Mouse (Mus musculus) myocyte (in vitro differentiated cells): ENCODE results near the gene Fgf18. TPM values are rescaled to one million over a fixed set of nuclear protein-coding genes. Genes with fewer than 3 reads are reported as not detected.

Experiments used
- H3K27me3 ChIP-seq: one replicate; pipeline ENCODE4 v1.6.1; 2011; ENCODE audit not compliant: control insufficient read depth, insufficient read depth, insufficient read length
- H3K36me3 ChIP-seq: one replicate; pipeline ENCODE4 v1.6.1; 2011; ENCODE audit not compliant: control insufficient read depth, insufficient read depth
- H3K4me2 ChIP-seq: one replicate; pipeline ENCODE4 v1.6.1; 2011; ENCODE audit warnings: low read depth, control low read depth
- H3K4me3 ChIP-seq: one replicate; pipeline ENCODE4 v1.5.1; 2011; ENCODE audit warnings: mild to moderate bottlenecking, control low read depth, moderate library complexity
- H3K79me2 ChIP-seq: one replicate; pipeline ENCODE4 v1.6.1; 2011; ENCODE audit not compliant: control insufficient read depth, insufficient read depth
- H3ac ChIP-seq: one replicate; pipeline ENCODE4 v1.6.1; 2011; ENCODE audit not compliant: control insufficient read depth, insufficient read length
- CEBPB ChIP-seq: IDR thresholded peaks from 2 replicates; pipeline ENCODE4 v1.6.1; 2011; ENCODE audit warnings: mild to moderate bottlenecking, moderate library complexity; ENCODE audit not compliant: poor library complexity, insufficient read depth, severe bottlenecking
- E2F4 ChIP-seq: IDR thresholded peaks from one replicate; pipeline ENCODE4 v1.6.1; 2011; ENCODE audit warnings: mild to moderate bottlenecking, control low read depth, moderate library complexity; ENCODE audit not compliant: insufficient read depth
- MAX ChIP-seq: IDR thresholded peaks from one replicate; pipeline ENCODE4 v1.6.1; 2011; ENCODE audit warnings: low read depth, mild to moderate bottlenecking, control low read depth
- MYOD1 ChIP-seq, 3 experiments: IDR thresholded peaks; one replicate each; pipeline ENCODE4 v1.6.1; 2011; ENCODE audit warnings: control low read depth in 2 of 3, low read depth in 2 of 3, mild to moderate bottlenecking in 2 of 3, moderate library complexity in 1 of 3; ENCODE audit not compliant: insufficient read length in 2 of 3, control insufficient read depth in 1 of 3
- MYOG ChIP-seq, 3 experiments: IDR thresholded peaks; one replicate each; pipeline ENCODE4 v1.6.1; 2011; ENCODE audit warnings: control low read depth in 2 of 3, low read depth in 2 of 3, mild to moderate bottlenecking in 2 of 3; ENCODE audit not compliant: insufficient read length in 2 of 3, control insufficient read depth in 1 of 3, insufficient read depth in 1 of 3
- POLR2A ChIP-seq: IDR thresholded peaks from one replicate; pipeline ENCODE4 v1.6.1; 2011; ENCODE audit warnings: low read depth, mild to moderate bottlenecking, control low read depth, moderate library complexity; ENCODE audit not compliant: insufficient read length
- POLR2AphosphoS2 ChIP-seq: IDR thresholded peaks from one replicate; pipeline ENCODE4 v1.6.1; 2011; ENCODE audit warnings: low read depth, control low read depth; ENCODE audit not compliant: insufficient read length
- REST ChIP-seq: IDR thresholded peaks from one replicate; pipeline ENCODE4 v1.6.1; 2011; ENCODE audit warnings: mild to moderate bottlenecking, control low read depth, moderate library complexity; ENCODE audit not compliant: insufficient read depth, insufficient read length
- SRF ChIP-seq: IDR thresholded peaks from one replicate; pipeline ENCODE4 v1.6.1; 2011; ENCODE audit warnings: low read depth; ENCODE audit not compliant: control insufficient read depth, insufficient read length
- TCF12 ChIP-seq: IDR thresholded peaks from one replicate; pipeline ENCODE4 v1.6.1; 2011; ENCODE audit warnings: mild to moderate bottlenecking, control low read depth; ENCODE audit not compliant: poor library complexity, insufficient read depth, severe bottlenecking
- TCF3 ChIP-seq: IDR thresholded peaks from one replicate; pipeline ENCODE4 v1.6.1; 2011; ENCODE audit warnings: low read depth, control low read depth; ENCODE audit not compliant: insufficient read length
- USF1 ChIP-seq: IDR thresholded peaks from one replicate; pipeline ENCODE4 v1.6.1; 2011; ENCODE audit warnings: low read depth, mild to moderate bottlenecking, control low read depth, moderate library complexity
- polyA plus RNA-seq: library from polyadenylated mRNA; unstranded; fragments of >200 nt; fragmentation: generic; extraction: Trizol; gene quantifications from one replicate; pipeline ENCODE4 v1.2.1, GENCODE M21; 2012; ENCODE audit warnings: missing spikeins

Gene Fgf18
- polyA plus RNA-seq, 1 experiment: 0.07 TPM

- H3K4me2 ChIP-seq: no peak overlapping the region
- peaks cover under 1% of the 10 kb centered on the region for H3K36me3 ChIP-seq
- no peak for TF ChIP-seq TCF3
- H3K79me2 ChIP-seq: no peaks in the 10 kb centered on the region
- H3ac ChIP-seq: no peak overlapping the region
- no peaks in the 10 kb centered on the region for H3K27me3 ChIP-seq
- no peak overlapping the region for H3K4me3 ChIP-seq
Measured at GRCm38 (mm10) chr11:33143906-33144305, 3.3 kb downstream of the Fgf18 start.

GRCm38 (mm10) chr11:33142801-33143200, 4.4 kb downstream of the Fgf18 start:
- H3K4me2 ChIP-seq: no peak overlapping the region
- H3K36me3 ChIP-seq: no peaks in the 10 kb centered on the region
- TF ChIP-seq TCF3 (no peak), USF1 (no peak), POLR2AphosphoS2 (no peak), CEBPB (no peak), MYOG (IDR thresholded peaks at IDR 0.05; ENCODE audit: control insufficient read depth in 1 of 3, insufficient read depth in 1 of 3, insufficient read length in 2 of 3, low read depth in 2 of 3) (no peak), SRF (no peak)
- H3K27me3 ChIP-seq: no peaks in the 10 kb centered on the region
- no peaks in the 10 kb centered on the region for H3K79me2 ChIP-seq
- H3K4me3 ChIP-seq: no peak overlapping the region
- H3ac ChIP-seq: no peak overlapping the region

- H3K36me3 ChIP-seq: no peaks in the 10 kb centered on the region
- no peaks in the 10 kb centered on the region for H3K79me2 ChIP-seq
- TF ChIP-seq MYOG (IDR thresholded peaks at IDR 0.05; ENCODE audit: control insufficient read depth in 1 of 3, insufficient read depth in 1 of 3, insufficient read length in 2 of 3, low read depth in 2 of 3) (no peak), MYOD1 (IDR thresholded peaks at IDR 0.05; ENCODE audit: control insufficient read depth in 1 of 3, insufficient read length in 2 of 3, low read depth in 2 of 3) (no peak), POLR2AphosphoS2 (no peak)
- H3K27me3 ChIP-seq: no peaks in the 10 kb centered on the region
- H3K4me2 ChIP-seq: no peak overlapping the region
- H3K4me3 ChIP-seq: no peak overlapping the region
- no peak overlapping the region for H3ac ChIP-seq
Measured at GRCm38 (mm10) chr11:33140111-33140460, 7.1 kb downstream of the Fgf18 start.

- TF ChIP-seq TCF12: no peak
- TF ChIP-seq CEBPB: no peak
- no peak for TF ChIP-seq POLR2A
- TF ChIP-seq E2F4: no peak
- no peak for TF ChIP-seq USF1
- TF ChIP-seq REST: no peak
- TF ChIP-seq MAX: no peak
- no peak for TF ChIP-seq TCF3
- TF ChIP-seq POLR2AphosphoS2: no peak
- no peak for TF ChIP-seq MYOD1 (IDR thresholded peaks at IDR 0.05; ENCODE audit: control insufficient read depth in 1 of 3, insufficient read length in 2 of 3, low read depth in 2 of 3)
- TF ChIP-seq SRF: no peak
- no peak for TF ChIP-seq MYOG (IDR thresholded peaks at IDR 0.05; ENCODE audit: control insufficient read depth in 1 of 3, insufficient read depth in 1 of 3, insufficient read length in 2 of 3, low read depth in 2 of 3)
- Histone ChIP-seq H3K36me3 (no peaks in the 10 kb centered on the region), H3K79me2 (no peaks in the 10 kb centered on the region), H3K4me3 (no peak overlapping the region), H3K27me3 (no peaks in the 10 kb centered on the region), H3ac (no peak overlapping the region), H3K4me2 (no peak overlapping the region)
Measured at GRCm38 (mm10) chr11:33139458-33140110, 7.6 kb downstream of the Fgf18 start.

- Histone ChIP-seq H3ac (no peak overlapping the region), H3K79me2 (no peaks in the 10 kb centered on the region)
- TF ChIP-seq TCF12: no peak
- no peak for TF ChIP-seq TCF3
- no peak for TF ChIP-seq MAX
- TF ChIP-seq POLR2AphosphoS2: no peak
- TF ChIP-seq POLR2A: no peak
- TF ChIP-seq SRF: no peak
- no peak for TF ChIP-seq MYOG (IDR thresholded peaks at IDR 0.05; ENCODE audit: control insufficient read depth in 1 of 3, insufficient read depth in 1 of 3, insufficient read length in 2 of 3, low read depth in 2 of 3)
- TF ChIP-seq CEBPB: no peak
- TF ChIP-seq USF1: no peak
- TF ChIP-seq E2F4: no peak
- no peak for TF ChIP-seq REST
- TF ChIP-seq MYOD1 (IDR thresholded peaks at IDR 0.05; ENCODE audit: control insufficient read depth in 1 of 3, insufficient read length in 2 of 3, low read depth in 2 of 3): no peak
Measured at GRCm38 (mm10) chr11:33138686-33139085, 8.5 kb downstream of the Fgf18 start.

More at GRCm38 (mm10) chr11:33138686-33139085, 8.5 kb downstream of the Fgf18 start:
- H3K4me3 ChIP-seq: no peak overlapping the region
- H3K27me3 ChIP-seq: no peaks in the 10 kb centered on the region
- no peaks in the 10 kb centered on the region for H3K36me3 ChIP-seq
- H3K4me2 ChIP-seq: no peak overlapping the region
